Mouse (Mus musculus): ENCODE measurements at regions not wholly inside any gene's neighbourhood (a gene's known extent, or its start where the extent isn't known, plus 50 kb on each side); places are given as distances from the start of the nearest gene placed in this dataset.

DNA sequence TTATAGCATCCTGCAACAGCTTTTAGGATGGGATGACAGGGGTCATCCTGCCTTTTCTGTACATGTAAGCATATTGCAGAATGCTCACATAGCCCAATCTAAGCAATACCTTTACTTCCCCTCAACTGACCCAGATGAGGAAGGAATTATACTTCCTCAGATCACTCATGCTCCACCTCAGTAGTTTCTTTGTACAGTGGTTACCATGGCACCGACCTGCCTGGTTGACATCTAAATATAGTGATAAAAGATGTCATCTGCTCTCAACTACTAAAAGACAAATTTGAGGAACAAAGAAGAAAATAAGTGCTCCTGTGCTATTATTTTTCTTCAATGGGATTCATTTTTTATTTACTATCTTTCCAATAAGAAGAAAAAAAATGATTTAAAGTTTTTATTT lies 994.6 kb upstream of the Gm37988 start:
- no peak for DNase-seq (ENCODE audit: extremely low spot score)

GRCm38 (mm10) chr1:3842021-3842420 lies 965.7 kb upstream of the Gm37988 start:
- DNase-seq (ENCODE audit: extremely low spot score): peak; percentile 9
